Mouse (Mus musculus) ES-Bruce4 (cell line): ENCODE data around the gene 4930568D16Rik.

Source experiments
- CTCF ChIP-seq: IDR thresholded peaks from one replicate; pipeline ENCODE4 v1.8.1; 2011; ENCODE audit warnings: low read depth, low read length
- EP300 ChIP-seq: IDR thresholded peaks from 2 replicates; pipeline ENCODE4 v1.6.1; 2011; ENCODE audit warnings: low read depth, low read length; ENCODE audit not compliant: insufficient read depth
- POLR2A ChIP-seq: IDR thresholded peaks from one replicate; pipeline ENCODE4 v1.8.1; 2011; ENCODE audit warnings: low read length; ENCODE audit not compliant: insufficient read depth

DNA sequence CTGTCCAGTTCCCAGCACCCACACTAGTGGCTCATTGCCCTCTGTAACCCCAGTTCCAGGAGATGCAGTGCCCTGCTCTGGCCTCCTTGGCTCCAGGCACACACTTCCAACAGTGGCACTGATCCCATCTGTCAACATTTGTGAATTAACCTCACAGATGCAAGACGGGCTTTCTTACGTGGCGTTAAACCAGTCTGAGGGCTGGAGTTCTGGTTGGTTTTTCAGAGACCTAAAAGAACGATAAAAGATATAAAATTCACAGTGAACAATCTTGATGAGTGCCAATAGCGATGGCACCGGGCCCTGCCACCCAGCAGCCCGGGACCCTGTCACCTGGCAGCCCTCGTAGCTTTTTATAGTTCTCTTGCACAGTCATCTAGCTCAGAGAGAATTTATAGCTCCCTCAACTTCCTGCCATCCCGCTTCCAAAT lies 17.9 kb upstream of the 4930568D16Rik start:
- TF ChIP-seq POLR2A (no peak), CTCF (no peak), EP300 (no peak)
